Mouse (Mus musculus) right cerebral cortex, postnatal 36 days (tissue): ENCODE measurements around the gene Hdac10.

Experiments used
- DNase-seq, 2 experiments: peaks; one replicate each; pipeline ENCODE4 v3.0.0; 2022; ENCODE audit warnings: low spot score in 2 of 2, mixed read lengths in 1 of 2

Hdac10 gene

GRCm38 (mm10) chr15:89123595-89123994 lies 4.9 kb downstream of the Hdac10 start:
- DNase-seq: peak; percentile 47 to 61

GRCm38 (mm10) chr15:89122649-89123366 lies 5.7 kb downstream of the Hdac10 start, which contains the start of gene Tubgcp6:
Gene Tubgcp6 (minus strand): TSS chr15:89123112.
- DNase-seq: peak; percentile 93 to 94

GRCm38 (mm10) chr15:89118007-89118406 lies 10.5 kb downstream of the Hdac10 start:
- DNase-seq: no peak

- DNase-seq: no peak
These were observed 18.4 kb downstream of the Hdac10 start for GRCm38 (mm10) chr15:89110147-89110546.

GRCm38 (mm10) chr15:89106976-89107375 lies 21.5 kb downstream of the Hdac10 start:
- DNase-seq: no peak

GRCm38 (mm10) chr15:89106073-89106472 lies 22.4 kb downstream of the Hdac10 start:
- peak in 1 of 2 experiments; percentile 64 for DNase-seq

- DNase-seq: peak in 1 of 2 experiments; percentile 61
These were observed 24.1 kb downstream of the Hdac10 start for GRCm38 (mm10) chr15:89104425-89104824.

- no peak for DNase-seq
These were observed 24.6 kb downstream of the Hdac10 start for GRCm38 (mm10) chr15:89103921-89104320.

GRCm38 (mm10) chr15:89102646-89103045 lies 25.9 kb downstream of the Hdac10 start:
- DNase-seq: no peak

- no peak for DNase-seq
These were observed 27.7 kb downstream of the Hdac10 start for GRCm38 (mm10) chr15:89100823-89101222.

- DNase-seq: no peak
These were observed 29.9 kb downstream of the Hdac10 start for GRCm38 (mm10) chr15:89098616-89099015.

GRCm38 (mm10) chr15:89097450-89097849 lies 31.1 kb downstream of the Hdac10 start:
- no peak for DNase-seq

GRCm38 (mm10) chr15:89092181-89092580 lies 36.3 kb downstream of the Hdac10 start:
- no peak for DNase-seq

- no peak for DNase-seq
These were observed 37.8 kb downstream of the Hdac10 start for GRCm38 (mm10) chr15:89090662-89091061.

- DNase-seq: no peak
These were observed 39.0 kb downstream of the Hdac10 start for GRCm38 (mm10) chr15:89089248-89090051.

- peak; percentile 85 to 90 for DNase-seq
These were observed 39.8 kb downstream of the Hdac10 start, which contains the start of gene Selenoo for GRCm38 (mm10) chr15:89088607-89089247. Gene Selenoo (plus strand): TSS chr15:89089084.

GRCm38 (mm10) chr15:89084826-89085225 lies 43.7 kb downstream of the Hdac10 start:
- DNase-seq: no peak

GRCm38 (mm10) chr15:89083906-89084305 lies 44.6 kb downstream of the Hdac10 start:
- DNase-seq: no peak

- no peak for DNase-seq
These were observed 50.2 kb downstream of the Hdac10 start for GRCm38 (mm10) chr15:89078208-89078836.

GRCm38 (mm10) chr15:89076156-89076731 lies 52.3 kb downstream of the Hdac10 start:
- DNase-seq: no peak

GRCm38 (mm10) chr15:89075478-89076147 lies 52.9 kb downstream of the Hdac10 start:
- peak; percentile 77 to 83 for DNase-seq
